Mouse (Mus musculus) C2C12 (cell line): ENCODE results near the gene Krt7. TPM values are rescaled to one million over a fixed set of nuclear protein-coding genes. Genes with fewer than 3 reads are reported as not detected.

Experiments
- H3K27me3 ChIP-seq: one replicate; pipeline ENCODE4 v1.6.1; 2011; ENCODE audit not compliant: control insufficient read depth, insufficient read depth, insufficient read length
- H3K36me3 ChIP-seq: one replicate; pipeline ENCODE4 v1.6.1; 2011; ENCODE audit not compliant: control insufficient read depth, insufficient read depth
- H3K4me3 ChIP-seq: one replicate; pipeline ENCODE4 v1.5.1; 2011; ENCODE audit warnings: mild to moderate bottlenecking, control low read depth; ENCODE audit not compliant: poor library complexity, insufficient read depth, severe bottlenecking
- H3K79me2 ChIP-seq: one replicate; pipeline ENCODE4 v1.6.1; 2011; ENCODE audit not compliant: control insufficient read depth, insufficient read depth
- H3K79me3 ChIP-seq: one replicate; pipeline ENCODE4 v1.6.1; 2011; ENCODE audit warnings: low read depth, control low read depth
- H3ac ChIP-seq: one replicate; pipeline ENCODE3; 2011; ENCODE audit warnings: low read depth; ENCODE audit not compliant: control insufficient read depth, insufficient read length
- CEBPB ChIP-seq: IDR thresholded peaks from one replicate; pipeline ENCODE4 v1.6.1; 2011; ENCODE audit warnings: low read depth, mild to moderate bottlenecking, control low read depth, moderate library complexity
- CTCF ChIP-seq: IDR thresholded peaks from one replicate; pipeline ENCODE4 v1.5.1; 2011; ENCODE audit not compliant: control insufficient read depth, insufficient read depth, insufficient read length
- FOSL1 ChIP-seq: IDR thresholded peaks from one replicate; pipeline ENCODE4 v1.8.0; 2011; ENCODE audit warnings: mild to moderate bottlenecking, low read length; ENCODE audit not compliant: poor library complexity, insufficient read depth, severe bottlenecking
- MAX ChIP-seq: IDR thresholded peaks from one replicate; pipeline ENCODE4 v1.6.1; 2011; ENCODE audit warnings: mild to moderate bottlenecking, control low read depth
- MYOD1 ChIP-seq: IDR thresholded peaks from one replicate; pipeline ENCODE4 v1.6.1; 2011; ENCODE audit warnings: low read depth; ENCODE audit not compliant: control insufficient read depth, insufficient read length
- MYOG ChIP-seq: IDR thresholded peaks from one replicate; pipeline ENCODE4 v1.6.1; 2011; ENCODE audit not compliant: control insufficient read depth, insufficient read length; ENCODE audit errors: extremely low read depth
- USF1 ChIP-seq: IDR thresholded peaks from one replicate; pipeline ENCODE4 v1.6.1; 2011; ENCODE audit warnings: low read depth, mild to moderate bottlenecking, control low read depth, moderate library complexity
- polyA plus RNA-seq: library from polyadenylated mRNA; unstranded; fragments of >200 nt; fragmentation: generic; extraction: Trizol; gene quantifications from one replicate; pipeline ENCODE4 v1.2.1, GENCODE M21; 2012; ENCODE audit warnings: missing spikeins

Gene Krt7
- polyA plus RNA-seq, 1 experiment: 0.04 TPM

DNA sequence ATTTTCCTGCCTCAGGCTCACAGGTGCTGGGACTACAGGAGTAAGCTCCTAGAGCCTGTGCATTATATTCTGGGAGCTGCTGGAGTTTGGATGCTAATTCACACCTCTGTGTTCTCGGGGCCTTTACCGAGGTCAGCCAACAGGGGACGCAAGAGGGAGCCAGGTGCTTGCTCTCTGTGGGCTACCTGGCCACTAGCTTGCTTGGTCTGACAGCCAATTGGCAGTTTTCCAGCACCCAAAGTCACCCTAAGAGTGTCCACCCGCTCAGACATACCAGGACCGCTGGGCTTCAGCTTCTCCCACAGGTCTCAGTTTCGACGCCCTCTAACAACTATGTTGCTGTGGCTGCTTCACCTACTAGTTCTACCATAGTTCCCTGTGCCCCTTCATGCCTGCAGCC lies 15.9 kb upstream of the Krt7 start:
- TF ChIP-seq CEBPB (no peak), FOSL1 (no peak), MYOD1 (no peak), CTCF (no peak), USF1 (no peak), MAX (no peak), MYOG (no peak)
- Histone ChIP-seq H3K79me3 (no peaks in the 10 kb centered on the region), H3ac (no peak overlapping the region), H3K79me2 (no peaks in the 10 kb centered on the region), H3K27me3 (peaks cover 22% of the 10 kb centered on the region), H3K4me3 (no peak overlapping the region), H3K36me3 (no peaks in the 10 kb centered on the region)

DNA sequence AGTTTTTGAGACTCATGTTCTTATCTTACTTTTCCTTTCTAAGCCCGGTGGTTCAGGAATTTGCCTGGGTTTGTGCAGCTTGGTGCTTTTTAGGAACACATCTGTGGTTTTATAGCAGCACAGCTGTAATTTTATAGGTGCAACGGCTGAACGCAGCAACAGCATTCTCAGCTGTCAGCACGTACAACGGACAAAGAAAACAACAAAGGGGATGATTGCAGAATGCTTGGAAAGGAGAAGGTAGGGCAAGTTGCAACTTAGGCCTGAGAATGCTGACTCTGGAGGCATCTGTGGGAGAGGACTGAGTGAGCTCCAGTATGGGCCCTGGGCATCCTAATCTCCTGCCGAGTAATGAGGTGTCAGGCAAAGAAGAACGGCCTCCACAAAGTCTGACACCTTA lies 14.4 kb upstream of the Krt7 start:
- no peaks in the 10 kb centered on the region for H3K36me3 ChIP-seq
- H3K79me2 ChIP-seq: no peaks in the 10 kb centered on the region
- peaks cover 29% of the 10 kb centered on the region for H3K27me3 ChIP-seq
- TF ChIP-seq MYOD1 (peak; percentile 80), USF1 (no peak), CTCF (no peak)
- no peak overlapping the region for H3ac ChIP-seq
- H3K79me3 ChIP-seq: no peaks in the 10 kb centered on the region
- no peak overlapping the region for H3K4me3 ChIP-seq

DNA sequence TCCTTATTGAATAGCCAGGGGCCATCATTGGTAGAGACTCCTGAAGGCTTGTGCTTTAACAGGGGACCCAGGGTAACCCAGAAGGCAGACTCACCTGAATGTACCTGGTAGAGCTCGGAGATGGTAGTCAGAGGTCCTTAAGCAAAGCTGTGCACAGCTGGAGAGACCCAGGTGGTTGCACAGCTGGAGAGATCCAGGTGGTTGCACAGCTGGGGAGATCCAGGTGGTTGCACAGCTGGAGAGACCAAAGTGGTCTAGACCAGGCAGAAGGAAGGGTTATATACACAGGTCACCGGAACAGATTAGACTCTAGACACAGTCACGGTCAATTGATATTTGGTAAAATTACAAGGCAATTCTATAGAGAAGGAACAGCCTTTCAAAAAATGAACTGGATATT lies 13.9 kb upstream of the Krt7 start:
- Histone ChIP-seq H3ac (no peak overlapping the region), H3K79me2 (no peaks in the 10 kb centered on the region), H3K27me3 (peaks cover 29% of the 10 kb centered on the region), H3K4me3 (no peak overlapping the region), H3K79me3 (no peaks in the 10 kb centered on the region), H3K36me3 (no peaks in the 10 kb centered on the region)
- TF ChIP-seq MYOG (no peak), CTCF (no peak), CEBPB (no peak), FOSL1 (no peak), MYOD1 (no peak), USF1 (no peak), MAX (no peak)

- Histone ChIP-seq H3ac (no peak overlapping the region), H3K4me3 (no peak overlapping the region), H3K79me3 (no peaks in the 10 kb centered on the region), H3K79me2 (no peaks in the 10 kb centered on the region), H3K36me3 (no peaks in the 10 kb centered on the region), H3K27me3 (peaks cover 29% of the 10 kb centered on the region)
- TF ChIP-seq MYOD1 (no peak), MAX (no peak), MYOG (no peak), USF1 (no peak), FOSL1 (no peak), CTCF (no peak), CEBPB (no peak)
Measured at GRCm38 (mm10) chr15:101397683-101398082, 13.2 kb upstream of the Krt7 start.

- Histone ChIP-seq H3ac (no peak overlapping the region), H3K36me3 (no peaks in the 10 kb centered on the region), H3K27me3 (peaks cover 29% of the 10 kb centered on the region), H3K79me3 (no peaks in the 10 kb centered on the region), H3K4me3 (no peak overlapping the region), H3K79me2 (no peaks in the 10 kb centered on the region)
- TF ChIP-seq USF1 (no peak), FOSL1 (no peak), MYOD1 (no peak), CTCF (no peak)
Measured at GRCm38 (mm10) chr15:101398269-101398668, 12.6 kb upstream of the Krt7 start.

DNA sequence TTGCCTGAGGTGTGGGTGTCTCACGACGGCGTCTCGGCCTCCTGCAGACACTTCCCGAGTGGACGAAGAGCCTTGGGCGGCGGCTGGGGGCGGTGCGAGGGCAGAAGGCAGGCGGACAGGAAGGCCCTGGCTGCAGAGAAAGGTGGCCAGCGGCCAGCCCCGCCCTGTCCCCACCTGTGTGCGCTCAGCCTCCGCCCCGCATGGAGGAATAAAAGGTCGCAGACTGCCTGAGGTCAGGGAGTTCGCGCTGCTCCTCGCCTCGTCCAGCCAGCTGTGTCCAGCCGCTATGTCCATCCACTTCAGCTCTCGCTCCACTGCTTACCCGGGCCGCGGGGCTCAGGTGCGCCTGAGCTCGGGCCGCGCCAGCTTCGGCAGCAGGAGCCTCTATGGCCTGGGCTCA lies 1.3 kb downstream of the Krt7 start:
- H3K4me3 ChIP-seq: no peak overlapping the region
- H3K79me3 ChIP-seq: no peaks in the 10 kb centered on the region
- no peak overlapping the region for H3ac ChIP-seq
- H3K27me3 ChIP-seq: peaks cover 66% of the 10 kb centered on the region
- no peaks in the 10 kb centered on the region for H3K36me3 ChIP-seq
- TF ChIP-seq MYOG: no peak
- TF ChIP-seq CTCF: no peak
- TF ChIP-seq FOSL1: no peak
- no peak for TF ChIP-seq CEBPB
- no peak for TF ChIP-seq MAX
- TF ChIP-seq USF1: no peak
- TF ChIP-seq MYOD1: no peak
- H3K79me2 ChIP-seq: no peaks in the 10 kb centered on the region
